Mouse (Mus musculus) hindbrain, postnatal 0 days (tissue): Measurements from ENCODE around the gene Ppa1. TPM values are rescaled to one million over a fixed set of nuclear protein-coding genes. Genes with fewer than 3 reads are reported as not detected.

Experiments used
- ATAC-seq: fragments of 200-750 bp; cut with Nextera tagmentation; 2 replicates; pipeline ENCODE4 v1.8.0; 2017; ENCODE audit warnings: mild to moderate bottlenecking, moderate TSS enrichment, moderate library complexity
- DNase-seq: peaks from one replicate; pipeline ENCODE4 v3.0.0-alpha.2; 2015; ENCODE audit warnings: low spot score
- H3K27ac ChIP-seq: fragments of 300-500 bp; sonication (generic); 2 replicates; pipeline ENCODE4 v1.5.1; 2014; ENCODE audit warnings: mild to moderate bottlenecking
- H3K27me3 ChIP-seq: fragments of 300-500 bp; sonication (generic); 2 replicates; pipeline ENCODE4 v1.6.1; 2014; ENCODE audit warnings: low read length, mixed read lengths; ENCODE audit not compliant: insufficient read depth
- H3K36me3 ChIP-seq: fragments of 300-500 bp; sonication (generic); 2 replicates; pipeline ENCODE4 v1.6.1; 2014; ENCODE audit warnings: low read length, mixed read lengths; ENCODE audit not compliant: insufficient read depth
- H3K4me1 ChIP-seq: fragments of 300-500 bp; sonication (generic); 2 replicates; pipeline ENCODE4 v1.6.1; 2014; ENCODE audit warnings: antibody characterized with exemption, low read length, mixed read lengths; ENCODE audit not compliant: insufficient read depth
- H3K4me2 ChIP-seq: fragments of 300-500 bp; sonication (generic); 2 replicates; pipeline ENCODE4 v1.6.1; 2014; ENCODE audit warnings: low read depth, mild to moderate bottlenecking, low read length, moderate library complexity, mixed read lengths
- H3K4me3 ChIP-seq: fragments of 300-500 bp; sonication (generic); 2 replicates; pipeline ENCODE4 v1.5.1; 2014; ENCODE audit warnings: low read length
- H3K9ac ChIP-seq: fragments of 300-500 bp; sonication (generic); replicated peaks from 2 replicates; pipeline ENCODE4 v1.6.1; 2014; ENCODE audit warnings: mild to moderate bottlenecking, low read length, moderate library complexity, mixed read lengths
- H3K9me3 ChIP-seq: fragments of 300-500 bp; sonication (generic); 2 replicates; pipeline ENCODE4 v1.6.1; 2016; ENCODE audit warnings: low read length, mixed read lengths
- CTCF ChIP-seq: IDR thresholded peaks from 2 replicates; pipeline ENCODE4 v1.5.1; 2016; ENCODE audit warnings: antibody characterized with exemption, control low read depth, low read depth
- WGBS: fragments of 180-500 bp; shearing (Covaris S2); extraction: QIAGEN DNeasy Blood & Tissue Kit; methylation state at CpG from one replicate; pipeline ENCODE4 v1.1.7; 2014; 5-methylcytosine and 5-hydroxymethylcytosine counted together
- polyA plus RNA-seq: library from polyadenylated mRNA; unstranded; fragments of >200 nt; fragmentation: Nextera tagmentation; extraction: Ambion mirVana; gene quantifications from 2 replicates; pipeline ENCODE4 v1.2.1, GENCODE M21; 2015
- total RNA-seq: library from RNA; depleted of rRNA; stranded (reverse); fragments of >200 nt; gene quantifications from 2 replicates; pipeline ENCODE4 v1.2.3, GENCODE M21; 2014

Ppa1 gene
- total and polyA plus RNA-seq, 2 experiments from 2014 or later = 66.9 to 186 TPM

GRCm38 (mm10) chr10:61656928-61657882 is 8.9 kb downstream of the Ppa1 start:
- DNase-seq (no peak), ATAC-seq (no peak)
- Histone ChIP-seq H3K9me3 (no peaks in the 10 kb centered on the region), H3K4me3 (no peak overlapping the region), H3K27ac (no peak overlapping the region), H3K9ac (no peak overlapping the region), H3K4me1 (no peaks in the 10 kb centered on the region), H3K36me3 (peaks cover 8% of the 10 kb centered on the region; the same call in 1 of the 2 replicates), H3K27me3 (no peaks in the 10 kb centered on the region), H3K4me2 (no peak overlapping the region)
- TF ChIP-seq CTCF = no peak; the same call in 1 of the 2 replicates
- 91% methylated on average over 18 of the region's 18 CpGs for WGBS

GRCm38 (mm10) chr10:61657985-61658384 is 9.6 kb downstream of the Ppa1 start:
- Histone ChIP-seq H3K27ac (no peak overlapping the region), H3K9ac (no peak overlapping the region), H3K4me2 (no peak overlapping the region), H3K4me1 (no peaks in the 10 kb centered on the region), H3K27me3 (no peaks in the 10 kb centered on the region), H3K9me3 (no peaks in the 10 kb centered on the region), H3K36me3 (peaks cover 8% of the 10 kb centered on the region; the same call in 1 of the 2 replicates), H3K4me3 (no peak overlapping the region)
- WGBS = 25% methylated on average over 4 of the region's 4 CpGs
- peak; percentile 67 for DNase-seq
- peak; percentile 79 for TF ChIP-seq CTCF
- ATAC-seq = no peak

- no peak overlapping the region for H3K27ac ChIP-seq
- H3K9me3 ChIP-seq = no peaks in the 10 kb centered on the region
- ATAC-seq (no peak), DNase-seq (no peak)
- TF ChIP-seq CTCF = no peak
- no peak overlapping the region for H3K9ac ChIP-seq
- no peak overlapping the region for H3K4me2 ChIP-seq
- H3K4me3 ChIP-seq = no peak overlapping the region
- H3K4me1 ChIP-seq = no peaks in the 10 kb centered on the region
- peaks cover 8% of the 10 kb centered on the region; the same call in 1 of the 2 replicates for H3K36me3 ChIP-seq
- 66% methylated on average over 8 of the region's 8 CpGs for WGBS
- no peaks in the 10 kb centered on the region for H3K27me3 ChIP-seq
These were observed 13.5 kb downstream of the Ppa1 start for GRCm38 (mm10) chr10:61661887-61662286.

- Histone ChIP-seq H3K27ac (no peak overlapping the region), H3K4me3 (no peak overlapping the region), H3K4me1 (no peaks in the 10 kb centered on the region), H3K27me3 (no peaks in the 10 kb centered on the region), H3K4me2 (no peak overlapping the region), H3K36me3 (peaks cover 9% of the 10 kb centered on the region; the same call in 1 of the 2 replicates), H3K9ac (no peak overlapping the region), H3K9me3 (no peaks in the 10 kb centered on the region)
- ATAC-seq (peak; percentile 12; the same call in 1 of the 2 replicates), DNase-seq (peak; percentile 51)
- TF ChIP-seq CTCF = no peak
- WGBS = 52% methylated on average over 10 of the region's 10 CpGs
These were observed 14.1 kb downstream of the Ppa1 start for GRCm38 (mm10) chr10:61662391-61662988.

GRCm38 (mm10) chr10:61665111-61665510 is 16.8 kb downstream of the Ppa1 start:
- DNase-seq (no peak), ATAC-seq (no peak)
- Histone ChIP-seq H3K27me3 (no peaks in the 10 kb centered on the region), H3K4me1 (no peaks in the 10 kb centered on the region), H3K9me3 (no peaks in the 10 kb centered on the region), H3K36me3 (peaks cover 34% of the 10 kb centered on the region; the same call in 1 of the 2 replicates), H3K4me3 (no peak overlapping the region), H3K4me2 (no peak overlapping the region), H3K9ac (no peak overlapping the region), H3K27ac (no peak overlapping the region)
- 94% methylated on average over 10 of the region's 10 CpGs for whole genome bisulfite sequencing
- TF ChIP-seq CTCF = no peak

DNA sequence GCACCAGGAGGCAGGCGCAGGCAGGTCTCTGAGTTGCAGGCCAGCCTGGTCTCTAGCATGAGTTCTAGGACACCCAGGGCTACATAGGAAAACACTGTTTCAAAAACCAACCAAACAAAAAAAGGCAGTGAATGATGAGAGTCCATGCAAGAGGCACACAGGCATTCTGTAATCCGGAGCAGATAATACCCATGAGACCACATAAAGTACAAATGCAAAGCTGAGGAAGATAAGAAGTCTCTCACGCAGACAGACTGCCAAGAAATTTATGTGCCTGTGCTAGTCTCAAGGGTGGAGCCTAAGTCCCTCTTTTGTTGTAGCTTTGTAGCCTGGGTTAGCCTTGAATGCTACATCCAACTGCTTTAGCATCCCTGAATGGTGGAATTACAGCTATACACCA is 17.3 kb downstream of the Ppa1 start:
- Histone ChIP-seq H3K27me3 (no peaks in the 10 kb centered on the region), H3K4me1 (no peaks in the 10 kb centered on the region), H3K9ac (no peak overlapping the region), H3K9me3 (no peaks in the 10 kb centered on the region), H3K4me3 (no peak overlapping the region), H3K27ac (no peak overlapping the region), H3K4me2 (no peak overlapping the region), H3K36me3 (peaks cover 39% of the 10 kb centered on the region)
- DNase-seq (no peak), ATAC-seq (no peak)
- TF ChIP-seq CTCF = no peak
- 85% methylated on average over 3 of the region's 3 CpGs for WGBS

GRCm38 (mm10) chr10:61669289-61669688 is 20.9 kb downstream of the Ppa1 start:
- no peaks in the 10 kb centered on the region for H3K9me3 ChIP-seq
- no peak overlapping the region for H3K4me2 ChIP-seq
- H3K9ac ChIP-seq = no peak overlapping the region
- WGBS = 31% methylated on average over 7 of the region's 7 CpGs
- H3K4me3 ChIP-seq = no peak overlapping the region
- peaks cover 54% of the 10 kb centered on the region for H3K36me3 ChIP-seq
- peak; percentile 56 for DNase-seq
- H3K27me3 ChIP-seq = no peaks in the 10 kb centered on the region
- TF ChIP-seq CTCF = no peak
- no peaks in the 10 kb centered on the region for H3K4me1 ChIP-seq
- H3K27ac ChIP-seq = no peak overlapping the region
- ATAC-seq = peak; percentile 40; the same call in 1 of the 2 replicates
